Mouse (Mus musculus) hindbrain, embryonic 10.5 days (tissue): ENCODE data around the gene Ppard. TPM values are rescaled to one million over a fixed set of nuclear protein-coding genes. Genes with fewer than 3 reads are reported as not detected.

Experiments
- DNase-seq: peaks from one replicate; pipeline ENCODE4 v3.0.0-alpha.2; 2017; ENCODE audit warnings: low spot score
- H3K27ac ChIP-seq: fragments of 300-500 bp; sonication (generic); 2 replicates; pipeline ENCODE4 v1.5.1; 2016; ENCODE audit warnings: mild to moderate bottlenecking, moderate library complexity
- H3K27me3 ChIP-seq: fragments of 300-500 bp; sonication (generic); 2 replicates; pipeline ENCODE4 v1.6.1; 2016; ENCODE audit warnings: mild to moderate bottlenecking; ENCODE audit not compliant: poor library complexity, insufficient read depth, severe bottlenecking
- H3K36me3 ChIP-seq: fragments of 300-500 bp; sonication (generic); 2 replicates; pipeline ENCODE4 v1.6.1; 2016; ENCODE audit warnings: mild to moderate bottlenecking, moderate library complexity
- H3K4me1 ChIP-seq: fragments of 300-500 bp; sonication (generic); replicated peaks from 2 replicates; pipeline ENCODE4 v1.6.1; 2016; ENCODE audit warnings: mild to moderate bottlenecking
- H3K4me3 ChIP-seq: fragments of 300-500 bp; sonication (generic); 2 replicates; pipeline ENCODE4 v1.5.1; 2016; ENCODE audit warnings: mild to moderate bottlenecking, moderate library complexity
- H3K9me3 ChIP-seq: fragments of 300-500 bp; sonication (generic); 2 replicates; pipeline ENCODE4 v1.6.1; 2016; ENCODE audit warnings: mild to moderate bottlenecking, moderate library complexity
- WGBS: fragments of 180-500 bp; shearing (Covaris S2); methylation state at CpG from one replicate; pipeline ENCODE4 v1.1.7; 2016; 5-methylcytosine and 5-hydroxymethylcytosine counted together
- polyA plus RNA-seq: library from polyadenylated mRNA; unstranded; fragments of >200 nt; fragmentation: Nextera tagmentation; extraction: Ambion mirVana; gene quantifications from 2 replicates; pipeline ENCODE4 v1.2.1, GENCODE M21; 2016

The Ppard gene
- polyA plus RNA-seq, 1 experiment from 2014 or later: 2.0 TPM

DNA sequence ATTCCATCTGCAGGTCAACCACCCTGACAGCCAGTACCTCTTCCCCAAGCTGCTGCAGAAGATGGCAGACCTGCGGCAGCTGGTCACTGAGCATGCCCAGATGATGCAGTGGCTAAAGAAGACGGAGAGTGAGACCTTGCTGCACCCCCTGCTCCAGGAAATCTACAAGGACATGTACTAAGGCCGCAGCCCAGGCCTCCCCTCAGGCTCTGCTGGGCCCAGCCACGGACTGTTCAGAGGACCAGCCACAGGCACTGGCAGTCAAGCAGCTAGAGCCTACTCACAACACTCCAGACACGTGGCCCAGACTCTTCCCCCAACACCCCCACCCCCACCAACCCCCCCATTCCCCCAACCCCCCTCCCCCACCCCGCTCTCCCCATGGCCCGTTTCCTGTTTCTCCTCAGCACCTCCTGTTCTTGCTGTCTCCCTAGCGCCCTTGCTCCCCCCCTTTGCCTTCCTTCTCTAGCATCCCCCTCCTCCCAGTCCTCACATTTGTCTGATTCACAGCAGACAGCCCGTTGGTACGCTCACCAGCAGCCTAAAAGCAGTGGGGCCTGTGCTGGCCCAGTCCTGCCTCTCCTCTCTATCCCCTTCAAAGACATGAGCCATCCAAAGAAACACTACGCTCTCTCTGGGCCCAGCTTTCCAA, 67.3 kb downstream of the Ppard start:
- no peaks in the 10 kb centered on the region for H3K9me3 ChIP-seq
- H3K27ac ChIP-seq: peak overlapping the region; percentile 87
- no peaks in the 10 kb centered on the region for H3K27me3 ChIP-seq
- H3K4me1 ChIP-seq: peaks cover 51% of the 10 kb centered on the region
- H3K4me3 ChIP-seq: peak overlapping the region; percentile 11; the same call in 1 of the 2 replicates
- no peak for DNase-seq
- peaks cover 30% of the 10 kb centered on the region for H3K36me3 ChIP-seq
- WGBS: 36% methylated on average over 11 of the region's 11 CpGs

DNA sequence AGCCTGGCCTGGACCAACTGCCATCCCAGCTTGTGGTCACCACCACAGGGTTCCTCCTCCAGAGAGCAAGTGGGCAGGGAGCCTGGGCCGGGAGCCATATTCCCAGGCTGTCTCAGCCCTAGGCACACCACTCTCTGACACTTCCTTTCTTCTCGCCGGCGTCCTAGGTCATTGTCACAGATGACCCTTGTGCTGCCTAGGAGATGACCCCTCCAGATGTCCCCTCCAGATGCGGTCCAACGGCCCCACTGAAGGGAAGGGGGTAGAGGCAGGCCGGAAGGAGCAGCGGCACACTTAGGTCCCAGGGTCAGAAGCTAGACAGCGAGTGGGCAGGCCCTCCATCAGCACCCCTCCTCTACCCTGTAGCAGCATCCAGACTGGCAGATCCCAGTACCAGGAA, 67.8 kb downstream of the Ppard start:
- peaks cover 26% of the 10 kb centered on the region for H3K36me3 ChIP-seq
- no peaks in the 10 kb centered on the region for H3K27me3 ChIP-seq
- WGBS: 12% methylated on average over 9 of the region's 9 CpGs
- peak overlapping the region; percentile 87 for H3K27ac ChIP-seq
- DNase-seq: peak; percentile 72
- no peaks in the 10 kb centered on the region for H3K9me3 ChIP-seq
- H3K4me1 ChIP-seq: peaks cover 51% of the 10 kb centered on the region
- peak overlapping the region; percentile 11; the same call in 1 of the 2 replicates for H3K4me3 ChIP-seq

DNA sequence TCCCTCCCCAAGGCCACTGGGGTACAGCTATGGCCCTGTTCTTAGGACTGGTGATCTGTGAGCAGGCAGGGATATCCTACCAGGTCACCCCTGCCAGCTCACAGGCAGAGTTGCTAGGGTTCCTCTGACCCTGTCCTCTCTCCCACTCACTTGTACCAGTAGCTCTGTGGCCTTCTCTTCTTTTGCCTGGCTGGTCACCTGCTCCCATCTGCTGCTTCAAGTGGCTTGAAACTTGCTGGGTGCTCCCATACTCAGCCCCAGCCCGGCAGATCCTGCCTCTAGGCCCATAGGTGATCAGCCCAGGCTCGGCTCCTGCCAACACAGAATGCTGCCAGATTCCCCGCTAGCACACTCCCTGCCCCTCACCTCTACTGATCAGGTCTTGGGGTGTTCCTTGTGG, 68.3 kb downstream of the Ppard start:
- Histone ChIP-seq H3K9me3 (no peaks in the 10 kb centered on the region), H3K4me1 (peaks cover 50% of the 10 kb centered on the region), H3K27ac (peak overlapping the region; percentile 87), H3K4me3 (0 out of 2 replicates have a peak overlapping the region, but pooled peaks have one; percentile 11), H3K36me3 (peaks cover 23% of the 10 kb centered on the region), H3K27me3 (no peaks in the 10 kb centered on the region)
- WGBS: 69% methylated on average over 3 of the region's 3 CpGs
- DNase-seq: no peak

DNA sequence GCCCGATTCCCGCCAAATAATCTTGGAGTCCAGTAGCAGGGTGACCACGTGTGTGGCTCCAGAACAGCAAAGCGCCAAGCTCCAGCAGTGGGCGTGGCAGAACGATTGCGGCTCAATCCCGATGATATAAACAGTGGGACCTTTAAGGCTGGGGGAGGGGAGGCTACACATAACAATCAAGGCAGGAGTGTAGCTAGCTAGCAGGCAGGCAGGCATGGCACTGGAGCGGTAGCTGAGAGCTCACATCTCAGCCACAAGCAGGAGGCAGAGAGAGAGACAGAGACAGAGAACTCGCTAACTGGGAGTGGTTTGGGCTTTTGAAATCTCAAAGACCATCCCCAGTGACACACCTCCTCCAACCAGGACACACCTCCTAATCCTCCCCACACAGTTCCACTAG, 72.7 kb downstream of the Ppard start:
- 58% methylated on average over 10 of the region's 10 CpGs for WGBS
- no peak overlapping the region for H3K27ac ChIP-seq
- no peaks in the 10 kb centered on the region for H3K36me3 ChIP-seq
- peaks cover 36% of the 10 kb centered on the region for H3K4me1 ChIP-seq
- DNase-seq: no peak
- no peaks in the 10 kb centered on the region for H3K27me3 ChIP-seq
- no peaks in the 10 kb centered on the region for H3K9me3 ChIP-seq
- no peak overlapping the region for H3K4me3 ChIP-seq

DNA sequence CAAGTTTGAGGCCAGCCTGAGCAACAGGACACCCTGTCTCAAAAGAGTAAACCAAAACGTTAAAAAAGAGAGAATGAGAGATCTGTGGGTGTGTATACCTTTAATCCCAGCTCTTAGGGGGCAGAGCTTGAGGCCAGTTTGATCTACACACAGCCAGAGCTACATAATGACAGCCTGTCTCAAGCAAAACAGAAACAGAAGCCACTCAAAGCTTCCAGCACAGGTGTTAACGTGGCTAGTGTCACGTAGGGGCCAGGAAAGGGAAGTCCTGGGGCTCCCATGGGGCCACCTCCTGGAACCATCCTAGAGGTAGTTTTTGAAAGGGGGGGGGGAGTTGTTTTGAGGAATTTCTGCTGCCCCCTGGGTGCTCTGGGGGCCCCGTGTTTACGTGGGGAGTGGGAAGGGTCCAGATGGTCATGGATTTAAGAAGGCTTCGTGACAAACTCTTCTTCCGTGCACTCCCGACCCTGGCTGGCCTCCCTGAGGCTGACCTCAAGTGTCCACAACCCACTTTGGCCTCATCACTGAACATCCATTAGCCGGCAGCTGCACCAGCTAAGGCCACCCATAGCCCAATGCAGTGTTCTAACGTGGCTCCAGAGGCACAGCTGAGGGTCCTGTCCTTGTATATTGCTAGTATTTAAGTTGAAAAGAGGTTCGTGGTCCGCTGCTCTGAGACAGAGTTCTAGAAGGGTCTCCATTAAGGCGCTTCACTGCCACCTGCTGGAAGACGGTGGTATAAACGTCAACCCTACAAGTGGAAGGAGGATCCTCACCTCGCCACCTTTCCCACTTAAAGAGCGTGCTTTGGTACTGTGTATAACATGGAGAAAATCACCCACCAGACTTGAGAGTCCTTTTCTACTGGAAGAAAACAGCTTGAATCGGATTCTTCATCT, 76.0 kb downstream of the Ppard start:
- no peak overlapping the region for H3K4me3 ChIP-seq
- DNase-seq: peak; percentile 88
- WGBS: 17% methylated on average over 18 of the region's 18 CpGs
- H3K4me1 ChIP-seq: peaks cover 29% of the 10 kb centered on the region
- no peaks in the 10 kb centered on the region for H3K36me3 ChIP-seq
- no peaks in the 10 kb centered on the region for H3K27me3 ChIP-seq
- no peaks in the 10 kb centered on the region for H3K9me3 ChIP-seq
- H3K27ac ChIP-seq: peak overlapping the region; percentile 19; the same call in 1 of the 2 replicates

DNA sequence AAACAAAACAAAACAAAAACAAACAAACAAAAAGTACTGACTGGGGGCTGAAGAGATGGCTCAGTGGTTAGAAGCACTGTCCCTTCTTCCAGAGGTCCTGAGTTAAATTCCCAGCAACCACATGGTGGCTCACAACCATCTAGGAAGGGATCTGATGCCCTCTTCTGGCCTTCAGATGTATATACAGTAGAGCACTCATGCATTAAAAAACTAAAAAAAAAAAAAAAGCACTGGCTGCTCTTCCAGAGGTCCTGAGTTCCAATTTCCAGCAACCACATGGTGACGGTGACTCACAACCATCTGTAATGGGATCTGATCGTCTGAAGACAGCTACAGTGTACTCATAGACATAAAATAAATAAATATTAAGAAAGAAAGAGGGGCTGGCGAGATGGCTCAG, 78.3 kb downstream of the Ppard start:
- no peaks in the 10 kb centered on the region for H3K27me3 ChIP-seq
- peaks cover 7% of the 10 kb centered on the region for H3K36me3 ChIP-seq
- no peak overlapping the region for H3K27ac ChIP-seq
- WGBS: 79% methylated on average over 3 of the region's 3 CpGs
- no peaks in the 10 kb centered on the region for H3K9me3 ChIP-seq
- peaks cover 36% of the 10 kb centered on the region for H3K4me1 ChIP-seq
- H3K4me3 ChIP-seq: no peak overlapping the region
- DNase-seq: no peak

DNA sequence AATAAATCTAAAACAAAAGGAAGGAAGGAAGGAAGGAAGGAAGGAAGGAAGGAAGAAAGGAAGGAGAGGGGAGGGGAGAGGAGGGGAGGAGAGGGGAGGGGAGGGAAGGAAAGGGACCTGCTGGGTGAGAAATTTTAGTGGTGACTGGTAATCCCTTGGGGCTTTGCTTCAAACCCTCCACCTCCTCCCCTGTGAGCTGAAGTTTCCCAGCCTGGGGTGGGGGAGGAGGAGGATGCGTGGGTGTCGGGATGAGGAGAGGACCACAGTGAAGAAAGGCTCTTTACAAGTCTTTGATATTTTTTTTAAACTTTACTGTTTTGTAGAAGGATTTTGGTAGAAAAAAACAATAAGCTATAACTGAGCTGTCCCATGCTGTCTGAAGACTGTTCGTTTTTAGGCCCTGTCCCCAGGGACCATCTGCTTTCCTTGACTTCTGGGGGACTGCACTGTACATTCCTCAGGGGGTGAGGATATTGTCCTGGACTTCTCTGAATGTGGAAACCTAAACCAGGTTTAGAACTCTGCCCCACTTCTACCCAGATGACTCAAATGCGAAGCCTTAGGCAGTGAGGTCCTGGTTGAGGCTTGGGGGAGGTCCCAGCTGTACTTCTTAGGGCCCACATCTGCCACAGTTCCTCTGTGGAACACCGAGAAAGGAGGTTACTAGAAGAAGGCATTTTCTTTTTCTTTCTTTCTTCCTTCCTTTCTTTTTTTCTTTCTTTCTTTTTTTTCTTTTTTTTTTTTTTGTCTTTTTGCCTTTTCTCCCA, 79.0 kb downstream of the Ppard start:
- no peaks in the 10 kb centered on the region for H3K27me3 ChIP-seq
- H3K9me3 ChIP-seq: no peaks in the 10 kb centered on the region
- H3K4me3 ChIP-seq: no peak overlapping the region
- no peak overlapping the region for H3K27ac ChIP-seq
- DNase-seq: no peak
- H3K36me3 ChIP-seq: peaks cover 14% of the 10 kb centered on the region
- WGBS: 78% methylated on average over 5 of the region's 5 CpGs
- H3K4me1 ChIP-seq: peaks cover 43% of the 10 kb centered on the region

DNA sequence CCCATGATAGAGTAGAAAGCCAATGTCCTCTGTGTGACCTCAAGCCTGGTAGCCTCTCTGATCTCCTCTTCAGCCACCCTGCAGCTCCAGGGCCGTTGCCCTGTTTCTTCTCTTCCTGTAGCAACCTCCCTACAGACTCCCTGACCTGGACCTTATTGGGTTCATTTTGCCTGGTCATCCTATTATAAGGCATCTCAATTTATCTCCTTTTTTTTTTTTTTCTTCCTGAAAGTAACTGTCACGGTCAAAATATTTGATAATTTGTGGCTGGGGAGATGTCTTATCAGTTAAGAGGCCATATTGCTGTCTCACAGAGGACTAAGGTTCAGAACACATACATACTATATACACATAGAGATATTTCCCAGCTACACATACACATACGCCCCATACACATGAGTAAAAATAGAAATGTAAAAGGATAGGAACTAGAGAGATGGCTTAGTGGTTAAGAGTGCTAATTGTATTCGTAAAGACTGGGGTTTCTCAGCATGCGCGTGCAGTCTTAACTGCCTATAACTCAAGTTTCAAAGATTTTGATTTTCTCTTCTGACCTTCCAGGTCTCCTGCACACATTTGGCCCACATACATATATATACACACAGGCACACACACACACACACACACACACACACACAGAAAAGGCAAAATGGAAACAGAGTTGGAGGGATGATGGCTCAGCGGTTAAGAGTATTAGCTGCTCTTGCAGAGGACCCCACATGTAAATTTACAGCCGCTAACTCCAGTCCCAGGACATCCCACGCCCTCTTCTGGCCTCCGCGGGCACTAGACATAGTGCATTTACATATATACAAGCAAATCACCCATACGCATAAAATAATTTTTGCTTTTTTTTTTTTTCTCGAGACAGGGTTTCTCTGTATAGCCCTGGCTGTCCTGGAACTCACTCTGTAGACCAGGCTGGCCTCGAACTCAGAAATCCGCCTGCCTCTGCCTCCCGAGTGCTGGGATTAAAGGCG, 80.0 kb downstream of the Ppard start:
- peak overlapping the region; percentile 92 for H3K4me3 ChIP-seq
- H3K27ac ChIP-seq: peak overlapping the region; percentile 96
- no peaks in the 10 kb centered on the region for H3K27me3 ChIP-seq
- DNase-seq: peak; percentile 37
- H3K4me1 ChIP-seq: peaks cover 53% of the 10 kb centered on the region
- no peaks in the 10 kb centered on the region for H3K9me3 ChIP-seq
- peaks cover 24% of the 10 kb centered on the region for H3K36me3 ChIP-seq
- WGBS: 25% methylated on average over 17 of the region's 17 CpGs

DNA sequence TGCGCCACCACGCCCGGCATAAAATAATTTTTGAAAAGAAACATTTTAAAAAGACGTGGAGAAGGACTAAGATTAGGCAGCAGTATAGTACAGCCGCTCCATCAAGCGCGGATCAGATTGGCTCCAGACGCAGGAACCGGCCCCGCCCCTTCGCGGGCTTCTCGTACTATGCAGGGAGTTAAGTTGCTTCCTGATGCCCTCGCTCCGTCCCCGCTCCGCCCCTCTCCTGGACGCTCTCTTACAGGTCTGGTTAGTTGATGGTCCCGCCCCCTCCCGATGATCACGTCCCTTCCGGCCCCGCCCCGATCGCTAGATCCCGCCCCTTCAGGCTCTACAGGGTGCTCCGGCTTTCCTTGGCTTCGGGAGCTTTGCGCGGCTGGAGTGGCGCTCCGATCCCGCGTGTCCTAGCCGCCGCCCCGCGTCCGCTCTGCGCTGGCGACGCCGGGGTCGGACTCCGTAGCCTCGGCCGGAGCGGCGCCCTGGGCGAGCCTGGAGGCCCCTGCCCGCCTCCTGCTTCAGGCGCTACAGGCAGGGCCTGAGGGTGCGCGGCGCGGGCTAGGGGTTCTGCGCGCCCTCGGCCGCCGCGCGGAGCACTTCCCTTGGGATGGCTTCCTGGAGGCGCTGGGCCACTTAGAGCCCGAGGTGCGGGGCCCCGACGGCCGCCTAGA, 80.8 kb downstream of the Ppard start, which contains the start of gene Fance:
Fance (plus strand) TSS at position 308 of the 668 bp plus-strand sequence.
- Histone ChIP-seq H3K27ac (peak within 1 kb of the TSS; percentile 96), H3K27me3 (no peaks in the 10 kb centered on the region), H3K9me3 (no peaks in the 10 kb centered on the region), H3K36me3 (peaks cover 32% of the 10 kb centered on the region), H3K4me3 (peak within 1 kb of the TSS; percentile 92), H3K4me1 (peaks cover 52% of the 10 kb centered on the region)
- peak; percentile 99 for DNase-seq
- under 1% methylated on average over 68 of the region's 69 CpGs for WGBS

DNA sequence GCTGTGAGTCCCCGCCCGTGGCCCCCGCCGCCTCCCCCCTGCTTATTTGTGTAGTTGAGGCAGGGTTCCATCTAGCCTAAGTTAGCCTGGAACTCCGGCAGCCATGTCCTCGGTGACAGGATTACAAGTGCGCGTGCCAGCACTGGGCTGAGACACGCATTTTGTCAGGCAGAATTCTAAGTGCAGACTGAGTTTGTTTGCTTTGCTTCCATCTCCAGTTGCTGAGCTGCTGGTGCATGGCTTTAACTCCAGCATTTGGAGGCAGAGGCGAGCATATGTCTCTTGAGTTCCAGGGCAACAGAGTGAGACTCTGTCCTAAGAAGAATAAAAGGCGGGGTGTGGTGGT, 81.4 kb downstream of the Ppard start:
- peaks cover 47% of the 10 kb centered on the region for H3K4me1 ChIP-seq
- H3K4me3 ChIP-seq: peak overlapping the region; percentile 92
- no peak for DNase-seq
- H3K9me3 ChIP-seq: no peaks in the 10 kb centered on the region
- H3K36me3 ChIP-seq: peaks cover 37% of the 10 kb centered on the region
- 2% methylated on average over 11 of the region's 11 CpGs for WGBS
- H3K27ac ChIP-seq: peak overlapping the region; percentile 96
- no peaks in the 10 kb centered on the region for H3K27me3 ChIP-seq

DNA sequence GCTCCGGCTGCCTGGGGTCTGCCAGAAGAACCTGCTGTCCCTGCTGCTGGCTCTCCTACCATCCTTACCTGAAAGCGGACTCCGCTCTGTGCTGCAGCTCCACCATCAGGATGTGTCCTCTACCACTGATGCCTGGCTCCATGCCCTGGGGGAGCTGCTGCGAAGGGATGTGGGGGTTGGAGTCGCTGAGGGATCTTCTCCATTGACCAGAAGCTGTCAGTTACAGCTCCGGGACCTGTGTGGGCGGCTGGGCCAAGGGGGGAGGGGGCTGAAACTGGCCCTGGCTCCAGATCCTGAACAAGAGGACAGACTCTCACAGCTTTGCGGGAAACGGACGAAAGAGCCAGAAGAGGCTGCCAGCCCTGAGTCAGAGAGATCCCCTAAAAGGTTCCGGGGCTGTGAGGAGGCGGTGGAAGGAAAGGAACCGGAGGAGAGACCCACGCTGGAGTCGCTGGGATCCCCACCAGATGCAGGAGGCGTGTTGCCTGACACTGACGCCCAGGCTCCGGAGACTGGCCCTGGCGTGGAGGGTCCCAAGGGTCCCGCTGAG, 83.2 kb downstream of the Ppard start:
- peaks cover 51% of the 10 kb centered on the region for H3K36me3 ChIP-seq
- peaks cover 47% of the 10 kb centered on the region for H3K4me1 ChIP-seq
- H3K9me3 ChIP-seq: no peaks in the 10 kb centered on the region
- peak overlapping the region; percentile 66 for H3K27ac ChIP-seq
- DNase-seq: peak; percentile 20
- H3K27me3 ChIP-seq: no peaks in the 10 kb centered on the region
- WGBS: 78% methylated on average over 20 of the region's 20 CpGs
- peak overlapping the region; percentile 26 for H3K4me3 ChIP-seq
